Mouse (Mus musculus): ENCODE data around the gene Ksr2. TPM values are rescaled to one million over a fixed set of nuclear protein-coding genes. Genes with fewer than 3 reads are reported as not detected.
"Not testable (repeated sequence)": the region's sequence is repeated elsewhere in the genome, so short reads cannot be mapped to it uniquely, and the experiment has no call there.

Ksr2 gene
- polyA plus RNA-seq, 1 experiment from 2014 or later: 2.7 TPM

DNA sequence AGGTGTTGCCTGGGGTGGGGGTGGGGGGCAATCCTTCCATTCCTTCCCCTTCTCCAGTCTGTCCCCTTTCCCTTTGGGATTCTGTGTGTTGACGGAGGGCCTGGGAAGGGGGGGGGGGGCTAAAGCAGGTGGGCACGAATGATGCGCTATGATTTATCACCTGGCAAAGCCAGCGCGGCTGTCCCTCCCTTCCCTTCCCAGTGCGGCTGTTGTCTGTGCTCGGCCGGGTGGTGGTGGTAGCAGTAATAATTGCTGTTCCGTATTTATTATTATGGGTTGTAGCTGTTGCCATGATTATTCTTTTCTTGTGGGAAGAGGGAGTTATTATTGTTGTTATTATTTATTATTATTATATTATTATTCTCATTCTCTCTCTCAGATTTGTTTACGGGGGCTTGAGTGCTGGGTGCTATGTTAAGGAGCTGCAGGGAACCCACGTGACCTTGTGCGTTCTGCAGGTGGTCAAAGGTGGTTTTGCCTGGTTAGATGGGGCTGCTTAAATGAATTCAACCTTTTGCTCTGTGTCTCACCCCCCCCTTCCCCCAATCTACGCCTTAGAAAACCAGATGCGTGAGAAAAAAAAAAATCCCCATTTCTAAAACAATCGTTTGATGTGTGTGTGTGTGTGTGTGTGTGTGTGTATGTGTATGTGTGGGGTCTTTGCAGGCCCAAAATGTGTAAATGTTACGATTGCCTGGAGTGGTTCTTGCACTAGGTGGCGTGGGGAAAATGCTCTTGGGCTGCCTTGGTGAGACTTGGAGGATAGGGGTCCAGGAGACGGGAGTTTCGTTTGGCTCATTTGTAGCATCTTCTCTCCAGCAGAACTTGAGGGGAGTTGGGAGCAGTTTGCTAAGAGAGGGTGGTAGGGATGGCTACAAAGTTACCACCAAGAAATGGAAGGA lies 1.5 kb downstream of the Ksr2 start:
- no peak overlapping the region for H3K27ac ChIP-seq
- H3K4me1 ChIP-seq: peaks cover 20% of the 10 kb centered on the region
- peaks cover 40% of the 10 kb centered on the region for H3K27me3 ChIP-seq
- H3K9ac ChIP-seq: peak overlapping the region; percentile 79
- 24% methylated on average over 19 of the region's 19 CpGs for WGBS
- H3K4me3 ChIP-seq (replicated peaks): peak overlapping the region; percentile 73
- peak overlapping the region; percentile 79 for H3K4me2 ChIP-seq
- no peak for ATAC-seq (ENCODE audit: low FRiP score)
- H3K9me3 ChIP-seq: no peaks in the 10 kb centered on the region
- no peaks in the 10 kb centered on the region for H3K36me3 ChIP-seq (replicated peaks)

- Histone ChIP-seq H3K4me3 (replicated peaks) (no peak overlapping the region), H3K4me2 (no peak overlapping the region), H3K27me3 (peaks cover 30% of the 10 kb centered on the region), H3K4me1 (peaks cover 20% of the 10 kb centered on the region), H3K9ac (no peak overlapping the region), H3K36me3 (replicated peaks) (no peaks in the 10 kb centered on the region), H3K9me3 (no peaks in the 10 kb centered on the region), H3K27ac (no peak overlapping the region)
- no peak for ATAC-seq (ENCODE audit: low FRiP score)
- 82% methylated on average over 2 of the region's 2 CpGs for WGBS
Measured at GRCm38 (mm10) chr5:117417442-117417841, 3.6 kb downstream of the Ksr2 start.

- not testable (repeated sequence) for H3K27ac ChIP-seq; H3K9ac ChIP-seq; H3K4me1 ChIP-seq; H3K27me3 ChIP-seq; ATAC-seq (ENCODE audit: low FRiP score); H3K4me3 ChIP-seq (replicated peaks); H3K36me3 ChIP-seq (replicated peaks); H3K4me2 ChIP-seq; H3K9me3 ChIP-seq
- 91% methylated on average over 7 of the region's 7 CpGs for WGBS
Measured at GRCm38 (mm10) chr5:117433501-117433900, 19.7 kb downstream of the Ksr2 start.

DNA sequence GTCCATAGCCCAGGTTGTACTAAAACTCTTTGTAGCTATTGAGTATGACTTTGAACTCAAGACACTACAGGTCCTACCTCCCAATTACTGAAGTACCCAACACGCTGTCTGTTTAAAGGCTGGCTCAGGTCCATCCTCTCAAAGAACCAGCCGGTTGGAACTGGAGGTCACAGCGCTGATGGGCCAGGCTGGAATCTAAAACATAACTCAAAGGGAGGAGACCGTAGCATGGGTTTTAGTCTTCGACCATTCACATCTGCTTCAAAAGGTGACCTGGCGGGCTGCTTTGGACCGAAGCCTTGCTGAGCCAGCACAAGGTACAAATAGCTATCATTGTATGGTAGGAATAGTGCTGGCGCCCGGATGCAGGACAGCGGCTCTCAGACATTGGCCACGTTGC lies 26.5 kb downstream of the Ksr2 start:
- H3K9me3 ChIP-seq: no peaks in the 10 kb centered on the region
- peaks cover 18% of the 10 kb centered on the region for H3K4me1 ChIP-seq
- no peaks in the 10 kb centered on the region for H3K36me3 ChIP-seq (replicated peaks)
- H3K4me3 ChIP-seq (replicated peaks): no peak overlapping the region
- no peak overlapping the region for H3K4me2 ChIP-seq
- H3K27ac ChIP-seq: no peak overlapping the region
- no peak for ATAC-seq (ENCODE audit: low FRiP score)
- WGBS: 86% methylated on average over 11 of the region's 11 CpGs
- H3K27me3 ChIP-seq: peaks cover 14% of the 10 kb centered on the region; the same call in 1 of the 2 replicates
- no peak overlapping the region for H3K9ac ChIP-seq

- WGBS: 21% methylated on average over 18 of the region's 18 CpGs
- Histone ChIP-seq H3K36me3 (replicated peaks) (no peaks in the 10 kb centered on the region), H3K9ac (peak overlapping the region; percentile 29), H3K4me3 (replicated peaks) (peak overlapping the region; percentile 2; the same call in 1 of the 2 replicates), H3K27ac (peak overlapping the region; percentile 61), H3K4me1 (peaks cover 18% of the 10 kb centered on the region), H3K4me2 (peak overlapping the region; percentile 35), H3K27me3 (peaks cover 14% of the 10 kb centered on the region; the same call in 1 of the 2 replicates), H3K9me3 (no peaks in the 10 kb centered on the region)
- peak; percentile 46; the same call in 1 of the 2 replicates for ATAC-seq (ENCODE audit: low FRiP score)
Measured at GRCm38 (mm10) chr5:117441242-117441842, 27.5 kb downstream of the Ksr2 start.

DNA sequence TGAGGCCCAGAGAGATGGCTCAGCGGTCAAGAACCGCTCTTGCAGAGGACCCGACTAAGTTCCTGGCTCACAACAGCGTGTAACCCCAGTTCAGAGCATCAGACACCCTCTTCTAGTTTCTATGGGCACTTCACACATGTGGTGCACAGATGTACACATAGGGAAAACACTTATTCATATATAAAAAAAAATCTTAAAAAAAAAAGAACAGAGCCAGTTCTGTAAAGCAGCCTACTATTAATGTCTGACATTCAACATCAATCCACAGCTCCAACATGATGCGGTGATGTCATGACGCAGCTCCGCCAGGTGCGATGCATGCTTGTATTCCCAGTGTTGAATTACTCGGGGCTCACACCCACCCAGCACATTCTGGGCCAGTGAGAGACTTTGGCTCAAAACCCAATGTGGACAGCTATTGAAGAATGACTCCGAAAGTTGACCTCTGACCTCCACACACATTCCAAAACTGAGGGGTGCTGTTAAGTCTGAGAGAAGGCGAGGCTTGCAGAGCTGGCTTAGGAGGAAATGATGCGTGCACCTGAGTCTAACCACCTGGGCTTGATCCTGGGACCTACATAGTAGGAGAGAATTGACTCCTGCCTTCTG lies 28.5 kb downstream of the Ksr2 start:
- Histone ChIP-seq H3K4me3 (replicated peaks) (no peak overlapping the region), H3K4me2 (no peak overlapping the region), H3K9ac (no peak overlapping the region), H3K27me3 (peaks cover 14% of the 10 kb centered on the region; the same call in 1 of the 2 replicates), H3K36me3 (replicated peaks) (no peaks in the 10 kb centered on the region), H3K9me3 (no peaks in the 10 kb centered on the region), H3K4me1 (peaks cover 18% of the 10 kb centered on the region), H3K27ac (no peak overlapping the region)
- no peak for ATAC-seq (ENCODE audit: low FRiP score)
- WGBS: 91% methylated on average over 12 of the region's 12 CpGs

- Histone ChIP-seq H3K27ac (no peak overlapping the region), H3K27me3 (peaks cover 14% of the 10 kb centered on the region; the same call in 1 of the 2 replicates), H3K4me2 (no peak overlapping the region), H3K9me3 (no peaks in the 10 kb centered on the region), H3K36me3 (replicated peaks) (no peaks in the 10 kb centered on the region), H3K4me3 (replicated peaks) (no peak overlapping the region), H3K4me1 (peaks cover 18% of the 10 kb centered on the region), H3K9ac (no peak overlapping the region)
- no peak for ATAC-seq (ENCODE audit: low FRiP score)
- WGBS: 95% methylated on average over 4 of the region's 4 CpGs
Measured at GRCm38 (mm10) chr5:117443141-117443540, 29.3 kb downstream of the Ksr2 start.

DNA sequence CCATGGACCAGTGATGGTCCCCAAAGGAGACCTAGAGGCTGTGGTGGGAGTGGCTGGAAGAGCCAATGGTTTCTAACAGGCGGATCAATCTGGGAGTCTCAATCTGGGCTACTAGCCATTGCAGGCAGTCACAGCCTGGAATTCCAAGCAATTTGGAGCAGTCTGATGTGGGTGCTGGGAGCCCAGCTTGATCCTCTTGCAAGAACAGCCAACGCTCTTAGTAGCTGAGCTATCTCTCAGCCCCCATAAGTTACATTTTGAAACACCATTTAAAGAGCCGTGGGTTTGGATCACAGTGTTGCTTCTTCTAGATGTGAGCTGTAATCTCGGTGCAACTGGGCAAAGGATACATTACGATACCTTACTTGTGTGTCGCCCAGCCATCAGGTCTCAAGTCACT lies 30.1 kb downstream of the Ksr2 start:
- peaks cover 18% of the 10 kb centered on the region for H3K4me1 ChIP-seq
- no peak for ATAC-seq (ENCODE audit: low FRiP score)
- H3K27me3 ChIP-seq: peaks cover 14% of the 10 kb centered on the region; the same call in 1 of the 2 replicates
- H3K9me3 ChIP-seq: no peaks in the 10 kb centered on the region
- no peak overlapping the region for H3K27ac ChIP-seq
- no peak overlapping the region for H3K4me2 ChIP-seq
- no peak overlapping the region for H3K9ac ChIP-seq
- 91% methylated on average over 6 of the region's 6 CpGs for WGBS
- H3K36me3 ChIP-seq (replicated peaks): no peaks in the 10 kb centered on the region
- no peak overlapping the region for H3K4me3 ChIP-seq (replicated peaks)

DNA sequence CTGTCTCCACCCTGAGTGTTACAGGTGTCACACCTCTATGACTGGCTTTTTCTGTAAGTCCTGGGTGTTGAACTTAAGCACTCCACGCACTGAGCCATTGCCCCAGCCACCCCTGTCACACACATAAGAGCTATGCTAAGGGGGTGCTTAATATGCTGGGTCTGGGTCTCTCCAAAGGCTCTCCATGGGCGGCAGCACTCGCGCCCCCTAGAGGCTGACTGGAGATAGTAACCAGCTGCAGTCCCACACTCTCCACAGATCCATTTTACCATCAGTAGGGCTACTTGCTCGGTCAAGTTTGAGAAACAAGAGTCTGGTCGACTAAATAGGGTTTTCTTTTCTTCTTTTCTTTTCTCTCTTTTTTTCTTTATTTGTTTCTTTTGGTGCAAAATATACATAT lies 33.9 kb downstream of the Ksr2 start:
- Histone ChIP-seq H3K4me2 (no peak overlapping the region), H3K4me1 (peaks cover 5% of the 10 kb centered on the region; the same call in 1 of the 2 replicates), H3K9ac (no peak overlapping the region), H3K27me3 (0 out of 2 replicates have a peak, but pooled peaks cover 3% of the 10 kb centered on the region), H3K9me3 (no peaks in the 10 kb centered on the region), H3K27ac (no peak overlapping the region), H3K4me3 (replicated peaks) (no peak overlapping the region), H3K36me3 (replicated peaks) (no peaks in the 10 kb centered on the region)
- 41% methylated on average over 6 of the region's 6 CpGs for WGBS
- no peak for ATAC-seq (ENCODE audit: low FRiP score)

GRCm38 (mm10) chr5:117452013-117452412 lies 38.2 kb downstream of the Ksr2 start:
- Histone ChIP-seq H3K4me2 (no peak overlapping the region), H3K27ac (no peak overlapping the region), H3K9me3 (no peaks in the 10 kb centered on the region), H3K4me1 (peaks cover 5% of the 10 kb centered on the region; the same call in 1 of the 2 replicates), H3K36me3 (replicated peaks) (no peaks in the 10 kb centered on the region), H3K27me3 (no peaks in the 10 kb centered on the region), H3K9ac (no peak overlapping the region), H3K4me3 (replicated peaks) (no peak overlapping the region)
- 92% methylated on average over 2 of the region's 2 CpGs for WGBS
- ATAC-seq (ENCODE audit: low FRiP score): no peak

GRCm38 (mm10) chr5:117455546-117455945 lies 41.7 kb downstream of the Ksr2 start:
- ATAC-seq (ENCODE audit: low FRiP score): no peak
- H3K27ac ChIP-seq: no peak overlapping the region
- H3K4me1 ChIP-seq: no peaks in the 10 kb centered on the region; the same call in 1 of the 2 replicates

GRCm38 (mm10) chr5:117457121-117457520 lies 43.3 kb downstream of the Ksr2 start:
- Histone ChIP-seq H3K9ac (no peak overlapping the region), H3K27me3 (no peaks in the 10 kb centered on the region), H3K4me3 (replicated peaks) (no peak overlapping the region), H3K27ac (no peak overlapping the region), H3K36me3 (replicated peaks) (no peaks in the 10 kb centered on the region), H3K9me3 (0 out of 2 replicates have a peak, but pooled peaks cover 5% of the 10 kb centered on the region), H3K4me1 (no peaks in the 10 kb centered on the region; the same call in 1 of the 2 replicates), H3K4me2 (no peak overlapping the region)
- ATAC-seq (ENCODE audit: low FRiP score): no peak
- 80% methylated on average over 9 of the region's 9 CpGs for WGBS

More at GRCm38 (mm10) chr5:117455546-117455945, 41.7 kb downstream of the Ksr2 start:
- Histone ChIP-seq H3K4me3 (replicated peaks) (no peak overlapping the region), H3K4me2 (no peak overlapping the region), H3K9me3 (no peaks in the 10 kb centered on the region), H3K27me3 (no peaks in the 10 kb centered on the region), H3K36me3 (replicated peaks) (no peaks in the 10 kb centered on the region), H3K9ac (no peak overlapping the region)
- WGBS: 67% methylated on average over 8 of the region's 8 CpGs
